Mouse (Mus musculus) kidney, postnatal 0 days (tissue): ENCODE data around the gene Asb7. TPM values are rescaled to one million over a fixed set of nuclear protein-coding genes. Genes with fewer than 3 reads are reported as not detected.

Experiments used
- ATAC-seq: fragments of 200-750 bp; cut with Nextera tagmentation; replicated peaks from 2 replicates; pipeline ENCODE4 v1.8.0; 2017; ENCODE audit warnings: low read depth, moderate number of reproducible peaks, moderate TSS enrichment, moderate library complexity; ENCODE audit not compliant: low FRiP score
- DNase-seq: peaks from one replicate; pipeline ENCODE4 v3.0.0-alpha.2; 2016; ENCODE audit warnings: low spot score
- H3K27ac ChIP-seq: fragments of 300-500 bp; sonication (generic); 2 replicates; pipeline ENCODE4 v1.5.1; 2014; ENCODE audit warnings: mild to moderate bottlenecking
- H3K27me3 ChIP-seq: fragments of 300-500 bp; sonication (generic); 2 replicates; pipeline ENCODE4 v1.6.1; 2014; ENCODE audit warnings: low read length, mixed read lengths; ENCODE audit not compliant: insufficient read depth
- H3K36me3 ChIP-seq: fragments of 300-500 bp; sonication (generic); 2 replicates; pipeline ENCODE4 v1.6.1; 2014; ENCODE audit warnings: low read length, mixed read lengths; ENCODE audit not compliant: insufficient read depth
- H3K4me1 ChIP-seq: fragments of 300-500 bp; sonication (generic); replicated peaks from 2 replicates; pipeline ENCODE4 v1.6.1; 2014; ENCODE audit warnings: antibody characterized with exemption, low read length, mixed read lengths; ENCODE audit not compliant: insufficient read depth
- H3K4me2 ChIP-seq: fragments of 300-500 bp; sonication (generic); 2 replicates; pipeline ENCODE4 v1.6.1; 2014; ENCODE audit warnings: mild to moderate bottlenecking, low read length, moderate library complexity, mixed read lengths
- H3K4me3 ChIP-seq: fragments of 300-500 bp; sonication (generic); replicated peaks from 2 replicates; pipeline ENCODE4 v1.5.1; 2014; ENCODE audit warnings: low read depth, low read length
- H3K9ac ChIP-seq: fragments of 300-500 bp; sonication (generic); 2 replicates; pipeline ENCODE4 v1.6.1; 2014; ENCODE audit warnings: low read depth, low read length
- H3K9me3 ChIP-seq: fragments of 300-500 bp; sonication (generic); replicated peaks from 2 replicates; pipeline ENCODE4 v1.6.1; 2016; ENCODE audit warnings: low read length, inconsistent platforms, mixed read lengths
- CTCF ChIP-seq: IDR thresholded peaks from 2 replicates; pipeline ENCODE4 v1.5.1; 2016; ENCODE audit warnings: antibody characterized with exemption, low read depth, mild to moderate bottlenecking, moderate library complexity
- WGBS: fragments of 180-500 bp; shearing (Covaris S2); extraction: QIAGEN DNeasy Blood & Tissue Kit; methylation state at CpG from one replicate; pipeline ENCODE4 v1.1.7; 2014; 5-methylcytosine and 5-hydroxymethylcytosine counted together
- polyA plus RNA-seq: library from polyadenylated mRNA; unstranded; fragments of >200 nt; fragmentation: Nextera tagmentation; extraction: Ambion mirVana; gene quantifications from 2 replicates; pipeline ENCODE4 v1.2.1, GENCODE M21; 2015

Asb7 gene
- polyA plus RNA-seq, 1 experiment from 2014 or later: 12.9 TPM

GRCm38 (mm10) chr7:66689620-66690360 is 394 bp upstream of the Asb7 start, which contains the start of gene Lins1:
TSS of gene Lins1 (plus strand) at chr7:66689889.
- TF ChIP-seq CTCF: peak; percentile 60
- peak within 1 kb of the TSS; percentile 79 for H3K9ac ChIP-seq
- H3K4me1 ChIP-seq: peaks cover 10% of the 10 kb centered on the region; the same call in 1 of the 2 replicates
- H3K27ac ChIP-seq: peak within 1 kb of the TSS; percentile 87
- H3K9me3 ChIP-seq: no peaks in the 10 kb centered on the region
- H3K4me2 ChIP-seq: peak within 1 kb of the TSS; percentile 80
- H3K4me3 ChIP-seq: peak within 1 kb of the TSS; percentile 70
- ATAC-seq: peak; percentile 99
- WGBS: under 1% methylated on average over 52 of the region's 52 CpGs
- no peaks in the 10 kb centered on the region for H3K36me3 ChIP-seq
- no peaks in the 10 kb centered on the region for H3K27me3 ChIP-seq
- DNase-seq: peak; percentile 100

- H3K36me3 ChIP-seq: no peaks in the 10 kb centered on the region
- no peaks in the 10 kb centered on the region for H3K9me3 ChIP-seq
- H3K4me2 ChIP-seq: peak overlapping the region; percentile 80
- peak overlapping the region; percentile 51 for H3K27ac ChIP-seq
- DNase-seq (no peak), ATAC-seq (no peak; the same call in 1 of the 2 replicates)
- no peaks in the 10 kb centered on the region for H3K27me3 ChIP-seq
- 2% methylated on average over 5 of the region's 5 CpGs for WGBS
- H3K4me3 ChIP-seq: peak overlapping the region; percentile 70
- H3K9ac ChIP-seq: peak overlapping the region; percentile 79
- no peak for TF ChIP-seq CTCF
- H3K4me1 ChIP-seq: peaks cover 10% of the 10 kb centered on the region; the same call in 1 of the 2 replicates
Measured at GRCm38 (mm10) chr7:66688721-66689120, 675 bp downstream of the Asb7 start.

- no peak overlapping the region for H3K27ac ChIP-seq
- DNase-seq (no peak), ATAC-seq (no peak)
- H3K9ac ChIP-seq: no peak overlapping the region
- no peak overlapping the region for H3K4me2 ChIP-seq
- H3K27me3 ChIP-seq: no peaks in the 10 kb centered on the region
- H3K4me1 ChIP-seq: no peaks in the 10 kb centered on the region
- H3K4me3 ChIP-seq: no peak overlapping the region
- 82% methylated on average over 5 of the region's 5 CpGs for WGBS
- peaks cover 29% of the 10 kb centered on the region for H3K36me3 ChIP-seq
- H3K9me3 ChIP-seq: no peaks in the 10 kb centered on the region
- no peak for TF ChIP-seq CTCF
Measured at GRCm38 (mm10) chr7:66682119-66682863, 7.1 kb downstream of the Asb7 start.

GRCm38 (mm10) chr7:66675800-66676199 is 13.6 kb downstream of the Asb7 start:
- Histone ChIP-seq H3K27ac (no peak overlapping the region), H3K27me3 (no peaks in the 10 kb centered on the region), H3K4me1 (no peaks in the 10 kb centered on the region), H3K4me3 (no peak overlapping the region), H3K9ac (no peak overlapping the region), H3K4me2 (no peak overlapping the region), H3K36me3 (peaks cover 67% of the 10 kb centered on the region), H3K9me3 (no peaks in the 10 kb centered on the region)
- no peak for DNase-seq
- TF ChIP-seq CTCF: no peak
- WGBS: 94% methylated on average over 2 of the region's 2 CpGs
- ATAC-seq: no peak

- no peak overlapping the region for H3K27ac ChIP-seq
- no peak for TF ChIP-seq CTCF
- ATAC-seq: no peak
- H3K4me1 ChIP-seq: no peaks in the 10 kb centered on the region
- H3K9me3 ChIP-seq: no peaks in the 10 kb centered on the region
- H3K9ac ChIP-seq: no peak overlapping the region
- H3K27me3 ChIP-seq: no peaks in the 10 kb centered on the region
- no peak for DNase-seq
- H3K4me2 ChIP-seq: no peak overlapping the region
- 0 out of 2 replicates have a peak, but pooled peaks cover 17% of the 10 kb centered on the region for H3K36me3 ChIP-seq
- no peak overlapping the region for H3K4me3 ChIP-seq
Measured at GRCm38 (mm10) chr7:66667064-66667463, 22.3 kb downstream of the Asb7 start.

- ATAC-seq (peak; percentile 55; the same call in 1 of the 2 replicates), DNase-seq (peak; percentile 11)
- no peak for TF ChIP-seq CTCF
- Histone ChIP-seq H3K4me2 (no peak overlapping the region), H3K27me3 (no peaks in the 10 kb centered on the region), H3K27ac (0 out of 2 replicates have a peak overlapping the region, but pooled peaks have one; percentile 31), H3K9me3 (no peaks in the 10 kb centered on the region), H3K9ac (no peak overlapping the region), H3K4me1 (no peaks in the 10 kb centered on the region), H3K4me3 (no peak overlapping the region), H3K36me3 (0 out of 2 replicates have a peak, but pooled peaks cover 12% of the 10 kb centered on the region)
- WGBS: 76% methylated on average over 3 of the region's 3 CpGs
Measured at GRCm38 (mm10) chr7:66663548-66663947, 25.8 kb downstream of the Asb7 start.
